Mouse (Mus musculus): ENCODE measurements around the gene Gpr132. TPM values are rescaled to one million over a fixed set of nuclear protein-coding genes. Genes with fewer than 3 reads are reported as not detected.
"Not testable (repeated sequence)": the region's sequence is repeated elsewhere in the genome, so short reads cannot be mapped to it uniquely, and the experiment has no call there.

Gene Gpr132
- total and polyA plus RNA-seq, 3 experiments, result 0.11 to 0.14 TPM; not detected in 1

- ATAC-seq (ENCODE audit: extremely low read depth, insufficient number of reproducible peaks, low FRiP score, poor library complexity, severe bottlenecking), result no peak
- no peak for DNase-seq (ENCODE audit: low spot score)
- peaks cover 19% of the 10 kb centered on the region for H3K27me3 ChIP-seq (ENCODE audit: insufficient read depth, low read length)
- no peaks in the 10 kb centered on the region for H3K36me3 ChIP-seq (replicated peaks)
- H3K4me3 ChIP-seq (ENCODE audit: low read depth, low read length), result peak overlapping the region; percentile 8; the same call in 1 of the 2 replicates
- no peaks in the 10 kb centered on the region for H3K9me3 ChIP-seq (replicated peaks)
- H3K4me1 ChIP-seq (ENCODE audit: insufficient read depth, low read depth, low read length), result peaks cover 8% of the 10 kb centered on the region
- TF ChIP-seq GATA1 (IDR thresholded peaks at IDR 0.05; ENCODE audit: borderline replicate concordance, low read length), result no peak
- no peak for TF ChIP-seq GATA2 (IDR thresholded peaks at IDR 0.05; ENCODE audit: borderline replicate concordance, low read depth, low read length)
- no peak for TF ChIP-seq CTCF (IDR thresholded peaks at IDR 0.05; ENCODE audit: low read depth, low read length)
- no peak for TF ChIP-seq POLR2AphosphoS5 (IDR thresholded peaks at IDR 0.05; ENCODE audit: insufficient replicate concordance, low read depth, low read length)
- TF ChIP-seq TAL1 (conservative IDR thresholded peaks at IDR 0.05; ENCODE audit: low read depth, low read length), result no peak
Measured at GRCm38 (mm10) chr12:112853050-112853729, 14.8 kb downstream of the Gpr132 start.

GRCm38 (mm10) chr12:112851116-112851515 lies 16.9 kb downstream of the Gpr132 start:
- DNase-seq (ENCODE audit: low spot score) (no peak), ATAC-seq (ENCODE audit: extremely low read depth, insufficient number of reproducible peaks, low FRiP score, poor library complexity, severe bottlenecking) (no peak)
- Histone ChIP-seq H3K36me3 (replicated peaks) (no peaks in the 10 kb centered on the region), H3K9me3 (replicated peaks) (no peaks in the 10 kb centered on the region), H3K27me3 (ENCODE audit: insufficient read depth, low read length) (peaks cover 20% of the 10 kb centered on the region), H3K4me1 (ENCODE audit: insufficient read depth, low read depth, low read length) (peaks cover 8% of the 10 kb centered on the region), H3K4me3 (ENCODE audit: low read depth, low read length) (no peak overlapping the region)
- TF ChIP-seq CTCF (IDR thresholded peaks at IDR 0.05; ENCODE audit: low read depth, low read length) (no peak), GATA1 (IDR thresholded peaks at IDR 0.05; ENCODE audit: borderline replicate concordance, low read length) (no peak), GATA2 (IDR thresholded peaks at IDR 0.05; ENCODE audit: borderline replicate concordance, low read depth, low read length) (no peak), TAL1 (conservative IDR thresholded peaks at IDR 0.05; ENCODE audit: low read depth, low read length) (no peak), POLR2AphosphoS5 (IDR thresholded peaks at IDR 0.05; ENCODE audit: insufficient replicate concordance, low read depth, low read length) (no peak)

DNA sequence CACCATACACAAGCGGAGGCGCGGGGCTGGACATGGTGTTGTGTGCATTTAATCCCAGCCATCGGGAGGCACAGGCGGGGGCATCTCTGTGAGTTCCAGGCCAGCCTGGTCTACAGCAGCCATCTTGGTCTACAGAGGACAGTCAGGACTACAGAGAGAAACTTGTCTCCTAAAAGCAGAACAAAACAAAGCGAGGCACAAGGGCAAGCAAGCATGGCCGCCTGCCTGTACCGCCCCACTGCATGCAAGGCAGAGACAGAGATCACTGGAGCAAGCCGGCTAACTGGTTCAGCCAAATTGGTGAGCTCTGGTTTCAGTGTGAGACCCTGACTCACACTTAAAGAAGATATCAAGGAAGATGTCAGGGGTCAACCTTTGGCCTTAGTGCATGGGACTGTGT lies 17.7 kb downstream of the Gpr132 start:
- Histone ChIP-seq H3K4me3 (ENCODE audit: low read depth, low read length) (no peak overlapping the region), H3K27me3 (ENCODE audit: insufficient read depth, low read length) (peaks cover 20% of the 10 kb centered on the region), H3K36me3 (replicated peaks) (no peaks in the 10 kb centered on the region), H3K9me3 (replicated peaks) (no peaks in the 10 kb centered on the region), H3K4me1 (ENCODE audit: insufficient read depth, low read depth, low read length) (peaks cover 8% of the 10 kb centered on the region)
- TF ChIP-seq GATA1 (IDR thresholded peaks at IDR 0.05; ENCODE audit: borderline replicate concordance, low read length) (no peak), POLR2AphosphoS5 (IDR thresholded peaks at IDR 0.05; ENCODE audit: insufficient replicate concordance, low read depth, low read length) (no peak), GATA2 (IDR thresholded peaks at IDR 0.05; ENCODE audit: borderline replicate concordance, low read depth, low read length) (no peak)
- ATAC-seq (ENCODE audit: extremely low read depth, insufficient number of reproducible peaks, low FRiP score, poor library complexity, severe bottlenecking), result no peak
- DNase-seq (ENCODE audit: low spot score), result no peak

- Histone ChIP-seq H3K27me3 (ENCODE audit: insufficient read depth, low read length) (peaks cover 20% of the 10 kb centered on the region), H3K36me3 (replicated peaks) (no peaks in the 10 kb centered on the region), H3K4me1 (ENCODE audit: insufficient read depth, low read depth, low read length) (peaks cover 8% of the 10 kb centered on the region), H3K4me3 (ENCODE audit: low read depth, low read length) (no peak overlapping the region), H3K9me3 (replicated peaks) (no peaks in the 10 kb centered on the region)
- DNase-seq (ENCODE audit: low spot score) (no peak), ATAC-seq (ENCODE audit: extremely low read depth, insufficient number of reproducible peaks, low FRiP score, poor library complexity, severe bottlenecking) (no peak)
- TF ChIP-seq GATA2 (IDR thresholded peaks at IDR 0.05; ENCODE audit: borderline replicate concordance, low read depth, low read length) (no peak), CTCF (IDR thresholded peaks at IDR 0.05; ENCODE audit: low read depth, low read length) (no peak), GATA1 (IDR thresholded peaks at IDR 0.05; ENCODE audit: borderline replicate concordance, low read length) (no peak), TAL1 (conservative IDR thresholded peaks at IDR 0.05; ENCODE audit: low read depth, low read length) (no peak), POLR2AphosphoS5 (IDR thresholded peaks at IDR 0.05; ENCODE audit: insufficient replicate concordance, low read depth, low read length) (no peak)
Measured at GRCm38 (mm10) chr12:112849235-112850022, 18.6 kb downstream of the Gpr132 start.

- no peaks in the 10 kb centered on the region for H3K9me3 ChIP-seq (replicated peaks)
- no peak for ATAC-seq (ENCODE audit: extremely low read depth, insufficient number of reproducible peaks, low FRiP score, poor library complexity, severe bottlenecking)
- no peak for DNase-seq (ENCODE audit: low spot score)
Measured at GRCm38 (mm10) chr12:112847880-112848279, 20.1 kb downstream of the Gpr132 start.

GRCm38 (mm10) chr12:112843803-112844202 lies 24.2 kb downstream of the Gpr132 start:
- Histone ChIP-seq H3K27me3 (ENCODE audit: insufficient read depth, low read length) (peaks cover 20% of the 10 kb centered on the region), H3K4me3 (ENCODE audit: low read depth, low read length) (no peak overlapping the region), H3K36me3 (replicated peaks) (no peaks in the 10 kb centered on the region), H3K4me1 (ENCODE audit: insufficient read depth, low read depth, low read length) (no peaks in the 10 kb centered on the region), H3K9me3 (replicated peaks) (0 out of 2 replicates have a peak, but pooled peaks cover 2% of the 10 kb centered on the region)
- peak; percentile 98 for TF ChIP-seq CTCF (IDR thresholded peaks at IDR 0.05; ENCODE audit: low read depth, low read length)
- no peak for TF ChIP-seq GATA2 (IDR thresholded peaks at IDR 0.05; ENCODE audit: borderline replicate concordance, low read depth, low read length)
- DNase-seq (ENCODE audit: low spot score), result peak; percentile 88
- ATAC-seq (ENCODE audit: extremely low read depth, insufficient number of reproducible peaks, low FRiP score, poor library complexity, severe bottlenecking), result peak; percentile 81

More at GRCm38 (mm10) chr12:112847880-112848279, 20.1 kb downstream of the Gpr132 start:
- H3K27me3 ChIP-seq (ENCODE audit: insufficient read depth, low read length), result peaks cover 17% of the 10 kb centered on the region
- TF ChIP-seq CTCF (IDR thresholded peaks at IDR 0.05; ENCODE audit: low read depth, low read length) (no peak), GATA2 (IDR thresholded peaks at IDR 0.05; ENCODE audit: borderline replicate concordance, low read depth, low read length) (no peak), POLR2AphosphoS5 (IDR thresholded peaks at IDR 0.05; ENCODE audit: insufficient replicate concordance, low read depth, low read length) (no peak), GATA1 (IDR thresholded peaks at IDR 0.05; ENCODE audit: borderline replicate concordance, low read length) (no peak), TAL1 (conservative IDR thresholded peaks at IDR 0.05; ENCODE audit: low read depth, low read length) (no peak)
- no peak overlapping the region for H3K4me3 ChIP-seq (ENCODE audit: low read depth, low read length)
- peaks cover 3% of the 10 kb centered on the region for H3K4me1 ChIP-seq (ENCODE audit: insufficient read depth, low read depth, low read length)
- H3K36me3 ChIP-seq (replicated peaks), result no peaks in the 10 kb centered on the region

DNA sequence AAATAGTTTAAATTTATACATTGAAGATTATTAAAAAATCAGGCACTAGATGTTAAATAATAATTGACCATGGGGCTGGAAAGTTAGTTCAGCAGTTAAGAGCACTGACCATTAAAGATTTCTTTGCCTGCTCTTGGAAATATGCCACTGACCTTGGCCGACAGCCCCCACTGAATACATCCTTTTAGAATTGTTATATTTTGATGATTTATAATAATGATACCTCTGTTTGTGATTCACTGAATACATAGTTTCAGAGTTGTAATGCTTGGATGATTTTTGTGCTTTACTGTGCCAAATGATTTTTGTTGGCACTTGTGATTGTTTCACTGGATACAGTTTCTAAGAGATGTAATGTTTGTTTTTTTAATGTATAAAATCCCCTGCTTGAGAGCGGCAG lies 25.9 kb downstream of the Gpr132 start:
- H3K4me1 ChIP-seq (ENCODE audit: insufficient read depth, low read depth, low read length); H3K9me3 ChIP-seq (replicated peaks); ATAC-seq (ENCODE audit: extremely low read depth, insufficient number of reproducible peaks, low FRiP score, poor library complexity, severe bottlenecking); DNase-seq (ENCODE audit: low spot score); H3K36me3 ChIP-seq (replicated peaks); H3K4me3 ChIP-seq (ENCODE audit: low read depth, low read length): not testable (repeated sequence)
- peaks cover 21% of the 10 kb centered on the region for H3K27me3 ChIP-seq (ENCODE audit: insufficient read depth, low read length)

DNA sequence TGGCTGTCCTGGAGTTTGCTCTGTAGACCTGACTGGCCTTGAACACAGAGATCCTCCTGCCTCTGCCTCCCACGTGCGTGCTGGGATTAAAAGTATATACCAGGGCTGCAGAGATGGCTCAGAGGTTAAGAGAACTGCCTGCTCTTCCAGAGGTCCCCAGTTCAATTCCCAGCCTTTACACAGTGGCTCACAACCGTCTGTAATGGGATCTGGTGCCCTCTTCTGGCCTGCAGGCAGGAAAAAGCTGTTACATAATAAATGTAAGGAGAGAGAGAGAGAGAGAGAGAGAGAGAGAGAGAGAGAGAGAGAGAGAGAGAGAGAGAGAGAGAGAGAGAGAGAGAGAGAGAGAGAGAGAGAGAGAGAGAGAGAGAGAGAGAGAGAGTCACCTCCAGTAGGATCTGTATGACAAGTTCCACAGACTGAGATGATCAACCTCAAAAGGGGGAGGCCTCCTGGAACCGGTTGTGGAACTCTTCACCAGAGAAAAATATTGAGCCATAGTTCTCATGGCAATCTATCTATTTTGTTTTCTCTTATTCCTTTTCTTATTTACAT lies 26.6 kb downstream of the Gpr132 start:
- not testable (repeated sequence) for H3K4me1 ChIP-seq (ENCODE audit: insufficient read depth, low read depth, low read length); DNase-seq (ENCODE audit: low spot score); H3K4me3 ChIP-seq (ENCODE audit: low read depth, low read length); H3K9me3 ChIP-seq (replicated peaks); ATAC-seq (ENCODE audit: extremely low read depth, insufficient number of reproducible peaks, low FRiP score, poor library complexity, severe bottlenecking); H3K36me3 ChIP-seq (replicated peaks)
- peaks cover 21% of the 10 kb centered on the region for H3K27me3 ChIP-seq (ENCODE audit: insufficient read depth, low read length)
